Mouse (Mus musculus) kidney, postnatal 0 days (tissue): ENCODE measurements around the gene Mcpt8. TPM values are rescaled to one million over a fixed set of nuclear protein-coding genes. Genes with fewer than 3 reads are reported as not detected.
"Not testable (repeated sequence)": the region's sequence is repeated elsewhere in the genome, so short reads cannot be mapped to it uniquely, and the experiment has no call there.

Experiments used
- ATAC-seq: fragments of 200-750 bp; cut with Nextera tagmentation; replicated peaks from 2 replicates; pipeline ENCODE4 v1.8.0; 2017; ENCODE audit warnings: low read depth, moderate number of reproducible peaks, moderate TSS enrichment, moderate library complexity; ENCODE audit not compliant: low FRiP score
- DNase-seq: peaks from one replicate; pipeline ENCODE4 v3.0.0-alpha.2; 2016; ENCODE audit warnings: low spot score
- H3K27ac ChIP-seq: fragments of 300-500 bp; sonication (generic); 2 replicates; pipeline ENCODE4 v1.5.1; 2014; ENCODE audit warnings: mild to moderate bottlenecking
- H3K27me3 ChIP-seq: fragments of 300-500 bp; sonication (generic); 2 replicates; pipeline ENCODE4 v1.6.1; 2014; ENCODE audit warnings: low read length, mixed read lengths; ENCODE audit not compliant: insufficient read depth
- H3K36me3 ChIP-seq: fragments of 300-500 bp; sonication (generic); 2 replicates; pipeline ENCODE4 v1.6.1; 2014; ENCODE audit warnings: low read length, mixed read lengths; ENCODE audit not compliant: insufficient read depth
- H3K4me1 ChIP-seq: fragments of 300-500 bp; sonication (generic); replicated peaks from 2 replicates; pipeline ENCODE4 v1.6.1; 2014; ENCODE audit warnings: antibody characterized with exemption, low read length, mixed read lengths; ENCODE audit not compliant: insufficient read depth
- H3K4me2 ChIP-seq: fragments of 300-500 bp; sonication (generic); 2 replicates; pipeline ENCODE4 v1.6.1; 2014; ENCODE audit warnings: mild to moderate bottlenecking, low read length, moderate library complexity, mixed read lengths
- H3K4me3 ChIP-seq: fragments of 300-500 bp; sonication (generic); replicated peaks from 2 replicates; pipeline ENCODE4 v1.5.1; 2014; ENCODE audit warnings: low read depth, low read length
- H3K9ac ChIP-seq: fragments of 300-500 bp; sonication (generic); 2 replicates; pipeline ENCODE4 v1.6.1; 2014; ENCODE audit warnings: low read depth, low read length
- H3K9me3 ChIP-seq: fragments of 300-500 bp; sonication (generic); replicated peaks from 2 replicates; pipeline ENCODE4 v1.6.1; 2016; ENCODE audit warnings: low read length, inconsistent platforms, mixed read lengths
- CTCF ChIP-seq: IDR thresholded peaks from 2 replicates; pipeline ENCODE4 v1.5.1; 2016; ENCODE audit warnings: antibody characterized with exemption, low read depth, mild to moderate bottlenecking, moderate library complexity
- WGBS: fragments of 180-500 bp; shearing (Covaris S2); extraction: QIAGEN DNeasy Blood & Tissue Kit; methylation state at CpG from one replicate; pipeline ENCODE4 v1.1.7; 2014; 5-methylcytosine and 5-hydroxymethylcytosine counted together
- polyA plus RNA-seq: library from polyadenylated mRNA; unstranded; fragments of >200 nt; fragmentation: Nextera tagmentation; extraction: Ambion mirVana; gene quantifications from 2 replicates; pipeline ENCODE4 v1.2.1, GENCODE M21; 2015

The Mcpt8 gene
- polyA plus RNA-seq, result 0.14 TPM in 1 of 2 replicates, not detected in the other

DNA sequence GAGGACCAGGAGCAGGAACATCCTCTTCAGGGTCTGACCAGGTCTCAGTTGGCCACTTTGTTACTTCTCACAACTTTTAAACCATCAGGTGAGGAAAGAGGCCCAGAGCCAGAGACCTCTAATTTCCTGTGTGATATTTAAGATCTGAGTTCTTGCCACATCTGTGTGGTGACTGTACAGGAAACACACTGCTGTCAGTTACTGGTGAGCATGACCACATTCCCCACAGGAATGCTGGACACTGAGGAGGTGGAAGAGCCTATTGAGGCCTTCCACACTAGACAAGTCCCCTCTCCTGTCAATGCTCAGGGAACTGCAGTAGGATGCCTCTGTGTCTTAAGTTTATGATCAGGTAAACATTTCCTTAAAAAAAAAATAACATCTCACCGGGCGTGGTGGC, at the start of gene Mcpt8:
Mcpt8 (minus strand) TSS at position 107 of the 400 bp plus-strand sequence.
- ATAC-seq, result no peak
- H3K4me3 ChIP-seq, result no peak within 1 kb of the TSS
- no peak within 1 kb of the TSS for H3K27ac ChIP-seq
- H3K4me2 ChIP-seq, result no peak within 1 kb of the TSS
- no peaks in the 10 kb centered on the region for H3K4me1 ChIP-seq
- DNase-seq, result no peak
- H3K36me3 ChIP-seq, result no peaks in the 10 kb centered on the region
- no peak for TF ChIP-seq CTCF
- no peaks in the 10 kb centered on the region for H3K27me3 ChIP-seq
- 92% methylated on average over 2 of the region's 2 CpGs for WGBS
- H3K9ac ChIP-seq, result no peak within 1 kb of the TSS
- H3K9me3 ChIP-seq, result no peaks in the 10 kb centered on the region

GRCm38 (mm10) chr14:56133675-56134074, 48.6 kb upstream of the Mcpt8 start:
- H3K9ac ChIP-seq, ATAC-seq, H3K4me3 ChIP-seq, H3K9me3 ChIP-seq, H3K27ac ChIP-seq, DNase-seq, H3K36me3 ChIP-seq, H3K4me2 ChIP-seq, H3K4me1 ChIP-seq, H3K27me3 ChIP-seq: not testable (repeated sequence)
- WGBS, result 90% methylated on average over 1 of the region's 1 CpGs

DNA sequence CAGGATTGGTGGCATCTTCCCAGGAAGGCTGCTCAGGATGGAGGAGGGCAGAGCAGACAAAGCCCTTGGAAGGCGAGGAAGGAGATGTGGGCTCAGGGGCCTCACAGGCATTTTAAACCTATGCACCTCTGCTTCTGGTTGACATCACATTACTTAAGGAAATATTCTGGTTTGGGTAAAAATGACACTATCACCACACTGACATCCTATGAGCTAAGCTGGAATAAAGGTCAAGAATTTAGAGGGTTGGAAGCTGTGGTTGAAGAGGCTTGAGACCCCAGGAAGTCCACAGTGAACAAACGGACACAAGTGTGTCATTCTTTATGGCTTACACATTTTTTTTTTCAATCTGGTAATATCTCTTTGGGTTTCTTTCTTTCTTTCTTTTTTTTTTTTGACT, 47.4 kb upstream of the Mcpt8 start, which contains the start of gene Gzmd:
Gzmd (minus strand) TSS at position 101 of the 400 bp plus-strand sequence.
- H3K4me1 ChIP-seq, DNase-seq, H3K27ac ChIP-seq, H3K4me3 ChIP-seq, ATAC-seq, H3K27me3 ChIP-seq, H3K4me2 ChIP-seq, H3K9ac ChIP-seq, H3K36me3 ChIP-seq, H3K9me3 ChIP-seq: not testable (repeated sequence)
- 81% methylated on average over 2 of the region's 2 CpGs for WGBS

GRCm38 (mm10) chr14:56128341-56128740, 43.3 kb upstream of the Mcpt8 start:
- no peaks in the 10 kb centered on the region for H3K27me3 ChIP-seq
- WGBS, result 48% methylated on average over 3 of the region's 3 CpGs
- H3K4me1 ChIP-seq, result no peaks in the 10 kb centered on the region
- H3K4me2 ChIP-seq, result no peak overlapping the region
- peak; percentile 43; the same call in 1 of the 2 replicates for TF ChIP-seq CTCF
- H3K4me3 ChIP-seq, result no peak overlapping the region
- no peaks in the 10 kb centered on the region for H3K9me3 ChIP-seq
- DNase-seq (no peak), ATAC-seq (no peak)
- H3K9ac ChIP-seq, result no peak overlapping the region
- H3K27ac ChIP-seq, result no peak overlapping the region
- H3K36me3 ChIP-seq, result no peaks in the 10 kb centered on the region

DNA sequence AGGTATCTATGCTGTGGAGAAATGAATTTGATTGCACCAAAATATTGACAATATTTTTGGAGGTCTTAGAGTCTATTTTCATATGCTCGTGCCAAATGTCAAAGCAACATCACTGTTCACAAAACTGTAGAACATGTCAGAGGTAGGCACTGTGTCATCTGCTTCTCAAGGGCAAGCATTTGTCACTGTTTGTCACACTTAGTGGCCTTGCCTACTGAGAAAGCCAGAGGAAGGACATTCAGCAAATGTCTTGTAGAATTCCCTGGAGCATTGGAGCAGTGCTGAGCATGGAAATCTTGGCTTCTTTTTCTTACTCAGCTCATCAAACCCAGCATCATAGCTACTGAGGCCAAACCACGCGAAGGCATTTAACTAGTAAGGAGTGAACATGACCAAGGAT, 38.4 kb upstream of the Mcpt8 start:
- H3K4me2 ChIP-seq, result no peak overlapping the region
- H3K4me3 ChIP-seq, result no peak overlapping the region
- DNase-seq, result no peak
- no peak overlapping the region for H3K27ac ChIP-seq
- H3K36me3 ChIP-seq, result no peaks in the 10 kb centered on the region
- no peaks in the 10 kb centered on the region for H3K4me1 ChIP-seq
- H3K27me3 ChIP-seq, result no peaks in the 10 kb centered on the region
- no peak for TF ChIP-seq CTCF
- no peak overlapping the region for H3K9ac ChIP-seq
- no peak for ATAC-seq
- WGBS, result 78% methylated on average over 3 of the region's 3 CpGs
- H3K9me3 ChIP-seq, result no peaks in the 10 kb centered on the region

- Histone ChIP-seq H3K27me3 (no peaks in the 10 kb centered on the region), H3K4me1 (no peaks in the 10 kb centered on the region), H3K4me2 (no peak within 1 kb of the TSS), H3K9me3 (no peaks in the 10 kb centered on the region), H3K36me3 (no peaks in the 10 kb centered on the region), H3K27ac (no peak within 1 kb of the TSS), H3K9ac (no peak within 1 kb of the TSS), H3K4me3 (no peak within 1 kb of the TSS)
- TF ChIP-seq CTCF, result no peak
- DNase-seq, result no peak
- ATAC-seq, result no peak
These were observed 35.5 kb upstream of the Mcpt8 start, which contains the start of gene Gzme for GRCm38 (mm10) chr14:56120525-56120924. Gene Gzme (minus strand): TSS chr14:56120625.

GRCm38 (mm10) chr14:56115531-56116310, 30.6 kb upstream of the Mcpt8 start:
- not testable (repeated sequence) for H3K4me1 ChIP-seq, H3K9me3 ChIP-seq, H3K4me3 ChIP-seq, H3K27me3 ChIP-seq, H3K36me3 ChIP-seq, H3K4me2 ChIP-seq, H3K27ac ChIP-seq, ATAC-seq, DNase-seq, H3K9ac ChIP-seq
- WGBS, result 94% methylated on average over 33 of the region's 33 CpGs
